Mouse (Mus musculus): ENCODE measurements at regions not wholly inside any gene's neighbourhood (a gene's known extent, or its start where the extent isn't known, plus 50 kb on each side); places are given as distances from the start of the nearest gene placed in this dataset.

DNA sequence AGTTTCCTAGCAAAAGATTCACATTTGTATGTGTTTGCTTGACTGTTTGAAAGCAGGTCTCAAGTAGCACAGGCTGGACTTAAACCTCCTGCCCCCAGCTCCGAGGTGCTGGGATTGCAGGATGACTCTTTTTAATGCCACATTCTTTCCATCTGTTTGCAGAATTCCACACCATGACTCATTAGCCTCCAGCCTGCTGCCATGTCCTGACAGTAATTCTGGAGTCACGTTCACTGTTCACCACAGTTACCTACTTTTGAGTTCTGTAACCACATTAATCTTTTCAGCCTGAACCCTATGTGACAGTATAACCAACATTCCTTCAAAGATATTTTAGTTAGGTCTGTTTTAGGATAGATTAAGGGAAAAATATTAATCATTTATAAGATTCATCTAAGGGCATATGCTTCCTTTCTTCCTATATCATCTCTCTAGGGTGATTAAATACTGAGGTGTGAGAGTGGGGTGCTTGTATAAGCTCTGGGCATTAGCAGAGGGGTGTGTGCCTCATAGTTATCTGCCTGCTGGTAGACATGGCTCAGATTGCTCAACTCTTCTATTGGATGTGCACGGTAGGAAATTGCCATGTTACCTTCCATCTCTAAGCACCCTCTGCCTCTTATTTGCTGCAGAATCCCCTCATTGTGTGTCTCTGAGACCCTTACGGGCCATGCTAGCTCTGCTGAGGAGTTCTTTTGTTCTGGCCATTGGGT is 105.3 kb upstream of the Kitl start:
- DNase-seq (ENCODE audit: low spot score), result no peak
- no peak overlapping the region for H3K9ac ChIP-seq (ENCODE audit: low read depth, low read length)
- WGBS, result 65% methylated on average over 4 of the region's 4 CpGs
- no peak overlapping the region for H3K27ac ChIP-seq (ENCODE audit: low read depth, low read length)
- no peaks in the 10 kb centered on the region; the same call in 1 of the 2 replicates for H3K4me1 ChIP-seq (replicated peaks; ENCODE audit: control insufficient read depth, insufficient read depth, low read length)
- H3K27me3 ChIP-seq (replicated peaks; ENCODE audit: control insufficient read depth, insufficient read depth, low read length), result no peaks in the 10 kb centered on the region
- no peak for ATAC-seq (replicated peaks; ENCODE audit: low FRiP score)
- H3K4me2 ChIP-seq, result no peak overlapping the region
- no peak overlapping the region for H3K4me3 ChIP-seq (ENCODE audit: low read depth, low read length)
- no peaks in the 10 kb centered on the region for H3K36me3 ChIP-seq (ENCODE audit: control insufficient read depth, insufficient read depth, low read length)
- no peaks in the 10 kb centered on the region for H3K9me3 ChIP-seq (ENCODE audit: control insufficient read depth, low read length)

DNA sequence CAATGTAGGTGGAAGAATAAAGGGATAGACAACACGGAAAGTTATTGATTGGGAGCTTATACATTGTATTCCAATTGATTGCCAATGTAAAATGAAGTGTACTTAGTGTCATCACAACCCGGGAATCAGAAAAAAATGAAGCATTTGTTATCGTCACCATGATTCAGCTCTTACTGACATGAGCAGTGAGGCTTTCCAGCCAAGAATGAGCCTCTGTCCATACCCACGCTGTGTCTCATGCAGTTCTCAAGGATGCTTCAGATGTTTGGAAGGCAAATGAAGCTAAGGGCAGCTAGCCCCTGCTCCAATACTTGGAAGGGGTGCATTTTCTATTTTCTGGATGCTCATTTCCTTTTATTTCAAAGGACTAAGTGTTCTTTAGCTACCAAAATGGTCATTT is 107.4 kb upstream of the Kitl start:
- no peak overlapping the region for H3K4me3 ChIP-seq (ENCODE audit: low read depth, low read length)
- H3K9ac ChIP-seq (ENCODE audit: low read depth, low read length), result no peak overlapping the region
- no peaks in the 10 kb centered on the region; the same call in 1 of the 2 replicates for H3K4me1 ChIP-seq (replicated peaks; ENCODE audit: control insufficient read depth, insufficient read depth, low read length)
- H3K9me3 ChIP-seq (ENCODE audit: control insufficient read depth, low read length), result no peaks in the 10 kb centered on the region
- no peak overlapping the region for H3K4me2 ChIP-seq
- ATAC-seq (replicated peaks; ENCODE audit: low FRiP score) (no peak), DNase-seq (ENCODE audit: low spot score) (no peak)
- H3K27ac ChIP-seq (ENCODE audit: low read depth, low read length), result no peak overlapping the region
- 79% methylated on average over 4 of the region's 4 CpGs for WGBS
- H3K36me3 ChIP-seq (ENCODE audit: control insufficient read depth, insufficient read depth, low read length), result no peaks in the 10 kb centered on the region
- no peaks in the 10 kb centered on the region for H3K27me3 ChIP-seq (replicated peaks; ENCODE audit: control insufficient read depth, insufficient read depth, low read length)

DNA sequence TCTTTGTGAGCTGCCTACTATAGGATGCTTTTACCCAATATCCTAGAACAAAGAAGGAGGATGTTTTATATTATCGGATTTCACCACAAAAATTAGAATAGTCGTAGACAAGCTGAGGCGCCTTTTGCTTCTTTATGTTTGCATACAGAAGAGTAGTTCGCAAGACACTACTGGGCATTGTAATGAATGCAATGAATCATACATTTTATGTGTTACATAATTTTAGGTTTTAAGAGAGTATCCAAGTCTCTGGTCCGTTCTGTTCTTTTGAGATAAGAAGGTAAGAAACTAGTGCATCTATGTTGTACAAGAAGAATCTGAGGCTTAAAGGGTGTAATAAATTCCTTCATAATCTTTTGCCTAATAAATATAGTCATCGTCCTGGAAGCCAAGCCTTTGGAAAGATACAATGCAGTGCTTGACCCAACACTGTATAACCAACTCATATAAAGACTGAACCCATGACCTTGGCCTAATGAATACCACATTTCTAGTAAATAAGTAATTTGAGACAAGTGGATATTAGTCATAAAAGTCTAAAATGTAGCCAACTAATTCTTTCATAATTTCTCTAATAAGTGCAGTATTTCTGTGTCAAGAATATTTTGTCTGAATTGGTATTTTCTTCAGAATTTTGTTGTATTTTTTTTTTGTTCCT is 108.5 kb upstream of the Kitl start:
- 83% methylated on average over 6 of the region's 6 CpGs for WGBS
- no peak overlapping the region for H3K27ac ChIP-seq (ENCODE audit: low read depth, low read length)
- H3K4me2 ChIP-seq, result no peak overlapping the region
- no peaks in the 10 kb centered on the region for H3K4me1 ChIP-seq (replicated peaks; ENCODE audit: control insufficient read depth, insufficient read depth, low read length)
- no peaks in the 10 kb centered on the region for H3K9me3 ChIP-seq (ENCODE audit: control insufficient read depth, low read length)
- no peaks in the 10 kb centered on the region for H3K36me3 ChIP-seq (ENCODE audit: control insufficient read depth, insufficient read depth, low read length)
- no peaks in the 10 kb centered on the region for H3K27me3 ChIP-seq (replicated peaks; ENCODE audit: control insufficient read depth, insufficient read depth, low read length)
- no peak overlapping the region for H3K9ac ChIP-seq (ENCODE audit: low read depth, low read length)
- no peak for ATAC-seq (replicated peaks; ENCODE audit: low FRiP score)
- no peak for DNase-seq (ENCODE audit: low spot score)
- no peak overlapping the region for H3K4me3 ChIP-seq (ENCODE audit: low read depth, low read length)

DNA sequence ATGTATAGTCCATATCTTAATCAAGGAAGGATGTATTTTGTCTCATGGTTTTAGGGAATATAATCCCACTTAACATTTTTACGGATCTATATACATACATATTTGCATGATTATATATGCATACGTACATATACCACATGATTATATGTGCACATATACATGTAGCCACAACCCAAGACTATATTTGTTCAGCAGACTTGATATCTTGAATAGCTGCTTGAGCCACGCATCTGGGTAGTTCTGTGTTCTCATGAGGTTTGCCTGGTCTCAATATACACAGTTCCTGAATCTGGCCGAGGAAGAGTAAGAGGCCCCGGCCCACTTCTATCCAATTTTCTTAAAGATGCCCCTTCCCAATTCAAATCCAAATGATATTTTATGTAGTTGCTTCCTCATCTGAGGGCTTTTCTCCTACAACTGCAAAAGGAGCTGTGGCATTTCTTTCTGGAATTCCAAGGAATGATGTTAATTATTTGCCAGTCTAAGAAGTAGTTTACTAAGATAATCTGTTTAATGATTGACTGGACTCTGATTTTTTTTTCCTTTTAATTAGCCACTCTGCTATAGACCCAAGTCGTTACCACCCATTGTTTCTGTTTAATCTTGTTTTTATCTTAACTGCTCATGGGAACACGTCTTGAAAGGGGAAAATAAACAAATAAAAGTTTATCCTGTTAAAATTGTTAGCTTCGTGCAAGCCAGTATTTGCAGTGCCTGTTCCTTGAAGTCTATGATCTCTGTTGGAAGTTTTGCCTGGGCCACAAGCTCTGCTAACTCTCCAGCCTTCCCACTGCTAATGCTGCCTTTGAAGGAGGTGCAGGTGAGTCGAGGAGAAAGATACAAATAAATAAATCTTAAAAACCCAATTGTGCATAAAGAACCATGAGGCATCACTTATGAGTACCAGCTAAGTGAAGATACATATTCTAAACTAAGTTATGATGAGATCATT is 112.9 kb upstream of the Kitl start:
- DNase-seq (ENCODE audit: low spot score) (no peak), ATAC-seq (replicated peaks; ENCODE audit: low FRiP score) (no peak)
- H3K9me3 ChIP-seq (ENCODE audit: control insufficient read depth, low read length), result no peaks in the 10 kb centered on the region
- no peak overlapping the region for H3K27ac ChIP-seq (ENCODE audit: low read depth, low read length)
- no peaks in the 10 kb centered on the region for H3K4me1 ChIP-seq (replicated peaks; ENCODE audit: control insufficient read depth, insufficient read depth, low read length)
- H3K9ac ChIP-seq (ENCODE audit: low read depth, low read length), result no peak overlapping the region
- 66% methylated on average over 9 of the region's 9 CpGs for WGBS
- no peak overlapping the region for H3K4me2 ChIP-seq
- no peaks in the 10 kb centered on the region for H3K36me3 ChIP-seq (ENCODE audit: control insufficient read depth, insufficient read depth, low read length)
- no peak overlapping the region for H3K4me3 ChIP-seq (ENCODE audit: low read depth, low read length)
- H3K27me3 ChIP-seq (replicated peaks; ENCODE audit: control insufficient read depth, insufficient read depth, low read length), result no peaks in the 10 kb centered on the region

DNA sequence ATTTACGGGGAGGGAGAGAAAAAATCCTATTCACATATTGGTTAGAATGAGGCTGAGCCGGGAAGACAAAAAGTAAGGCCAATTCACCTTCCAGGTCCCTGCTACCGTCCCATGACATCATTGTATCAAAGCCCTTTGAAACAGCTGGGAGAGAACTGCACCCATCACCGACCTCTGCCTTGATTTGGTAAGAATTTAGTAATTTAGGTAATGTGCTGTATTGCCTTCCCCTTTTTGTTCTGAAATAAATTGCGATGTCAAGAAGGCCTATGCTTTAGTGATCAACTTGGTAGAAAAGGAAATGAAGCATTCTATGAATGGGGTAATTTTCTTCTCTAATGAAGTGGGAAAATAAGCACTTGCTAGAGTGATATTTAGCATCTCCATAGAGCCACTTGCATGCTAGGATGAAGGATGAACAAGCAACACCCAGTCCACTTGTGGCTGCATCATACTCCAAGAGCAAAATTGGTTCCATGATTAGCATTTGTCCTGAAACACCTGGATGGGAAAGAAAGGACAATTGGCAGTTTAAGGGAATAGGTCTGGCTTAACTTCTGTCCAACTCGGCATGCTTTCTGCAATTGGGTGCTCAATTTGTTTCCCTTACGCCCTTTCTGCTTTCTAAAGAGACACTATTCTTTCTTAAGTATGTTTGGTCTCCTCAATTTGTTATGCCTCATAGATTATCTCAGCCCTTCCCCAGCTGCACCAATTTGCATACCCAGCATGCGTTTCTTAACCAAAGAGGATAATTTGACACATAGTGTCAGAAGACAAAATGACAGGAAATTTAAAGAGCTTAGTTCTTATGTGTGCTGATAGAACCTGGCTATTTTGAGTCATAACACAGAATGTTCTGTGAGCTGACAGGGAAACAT is 114.2 kb upstream of the Kitl start:
- Histone ChIP-seq H3K27me3 (replicated peaks; ENCODE audit: control insufficient read depth, insufficient read depth, low read length) (no peaks in the 10 kb centered on the region), H3K36me3 (ENCODE audit: control insufficient read depth, insufficient read depth, low read length) (no peaks in the 10 kb centered on the region), H3K4me3 (ENCODE audit: low read depth, low read length) (no peak overlapping the region), H3K4me1 (replicated peaks; ENCODE audit: control insufficient read depth, insufficient read depth, low read length) (no peaks in the 10 kb centered on the region), H3K9me3 (ENCODE audit: control insufficient read depth, low read length) (no peaks in the 10 kb centered on the region), H3K9ac (ENCODE audit: low read depth, low read length) (no peak overlapping the region), H3K27ac (ENCODE audit: low read depth, low read length) (no peak overlapping the region), H3K4me2 (no peak overlapping the region)
- no peak for ATAC-seq (replicated peaks; ENCODE audit: low FRiP score)
- 81% methylated on average over 8 of the region's 8 CpGs for WGBS
- no peak for DNase-seq (ENCODE audit: low spot score)

DNA sequence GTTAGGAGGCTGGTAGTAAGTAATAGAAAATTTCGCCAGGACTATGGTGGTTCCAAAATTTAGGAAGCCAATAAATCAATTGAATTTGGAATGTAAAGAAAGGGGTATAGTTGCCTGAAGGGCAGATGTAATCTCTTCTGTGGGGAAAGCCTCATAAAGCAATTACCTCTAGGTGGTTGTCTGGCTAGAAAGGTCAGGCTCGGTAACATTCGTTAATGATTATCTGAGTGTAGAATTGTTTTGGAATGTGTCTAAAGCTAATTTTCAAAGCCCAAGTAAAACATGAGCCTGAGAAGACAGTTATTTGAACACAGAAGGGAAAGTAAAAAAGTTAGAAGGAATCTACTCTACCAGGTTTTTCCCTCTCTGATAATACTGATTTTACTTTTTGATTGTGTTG is 121.4 kb upstream of the Kitl start:
- Histone ChIP-seq H3K36me3 (ENCODE audit: control insufficient read depth, insufficient read depth, low read length) (no peaks in the 10 kb centered on the region), H3K4me1 (replicated peaks; ENCODE audit: control insufficient read depth, insufficient read depth, low read length) (no peaks in the 10 kb centered on the region; the same call in 1 of the 2 replicates), H3K9ac (ENCODE audit: low read depth, low read length) (no peak overlapping the region), H3K27me3 (replicated peaks; ENCODE audit: control insufficient read depth, insufficient read depth, low read length) (no peaks in the 10 kb centered on the region), H3K27ac (ENCODE audit: low read depth, low read length) (no peak overlapping the region), H3K4me2 (no peak overlapping the region), H3K4me3 (ENCODE audit: low read depth, low read length) (no peak overlapping the region), H3K9me3 (ENCODE audit: control insufficient read depth, low read length) (no peaks in the 10 kb centered on the region)
- ATAC-seq (replicated peaks; ENCODE audit: low FRiP score), result no peak
- DNase-seq (ENCODE audit: low spot score), result no peak
- whole genome bisulfite sequencing, result 56% methylated on average over 3 of the region's 3 CpGs

DNA sequence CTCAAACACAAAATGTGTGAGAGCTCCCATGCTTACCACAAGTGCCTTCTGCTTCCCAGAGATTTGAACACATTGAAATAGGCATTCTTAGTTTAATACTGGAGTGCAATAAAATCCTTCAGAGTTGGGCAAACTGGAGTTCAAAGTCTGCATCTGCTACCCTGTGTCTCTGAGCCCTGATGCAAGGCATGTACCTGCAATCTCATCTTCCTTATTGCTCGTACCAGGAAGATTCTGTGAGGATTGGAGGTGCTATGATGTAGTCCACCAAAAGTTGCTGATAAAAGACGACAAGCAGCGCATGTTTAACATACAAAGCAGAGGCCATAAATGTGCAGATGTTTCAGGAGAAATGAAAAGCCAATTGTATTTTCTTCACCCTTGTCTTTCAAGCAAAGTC is 123.5 kb upstream of the Kitl start:
- H3K27me3 ChIP-seq (replicated peaks; ENCODE audit: control insufficient read depth, insufficient read depth, low read length), result no peaks in the 10 kb centered on the region
- no peak overlapping the region for H3K9ac ChIP-seq (ENCODE audit: low read depth, low read length)
- H3K36me3 ChIP-seq (ENCODE audit: control insufficient read depth, insufficient read depth, low read length), result no peaks in the 10 kb centered on the region
- no peak for ATAC-seq (replicated peaks; ENCODE audit: low FRiP score)
- WGBS, result 80% methylated on average over 3 of the region's 3 CpGs
- no peaks in the 10 kb centered on the region for H3K9me3 ChIP-seq (ENCODE audit: control insufficient read depth, low read length)
- no peaks in the 10 kb centered on the region; the same call in 1 of the 2 replicates for H3K4me1 ChIP-seq (replicated peaks; ENCODE audit: control insufficient read depth, insufficient read depth, low read length)
- H3K4me3 ChIP-seq (ENCODE audit: low read depth, low read length), result no peak overlapping the region
- H3K27ac ChIP-seq (ENCODE audit: low read depth, low read length), result no peak overlapping the region
- H3K4me2 ChIP-seq, result no peak overlapping the region
- DNase-seq (ENCODE audit: low spot score), result no peak

DNA sequence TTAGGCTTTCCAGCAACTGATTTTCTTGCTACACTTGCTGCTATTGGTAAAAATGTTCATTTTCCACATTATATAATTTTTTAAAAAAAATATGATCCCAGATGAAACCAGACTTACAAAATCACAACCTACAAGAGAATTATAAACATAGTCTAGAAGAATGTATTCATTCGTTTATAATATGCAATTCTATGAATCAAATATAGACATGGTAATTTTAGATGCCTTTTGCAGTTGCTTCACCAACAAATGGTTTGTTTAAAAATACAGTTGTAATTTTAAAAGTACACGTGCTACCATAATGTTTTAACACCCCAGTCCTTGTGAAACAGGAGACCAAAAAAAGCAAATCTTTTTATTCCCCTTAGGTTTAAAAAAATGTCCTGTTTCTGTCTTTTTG is 122.4 kb upstream of the Csl start:
- H3K36me3 ChIP-seq (ENCODE audit: control insufficient read depth, insufficient read depth, low read length), result no peaks in the 10 kb centered on the region
- no peaks in the 10 kb centered on the region for H3K9me3 ChIP-seq (ENCODE audit: control insufficient read depth, low read length)
- no peak overlapping the region for H3K27ac ChIP-seq (ENCODE audit: low read depth, low read length)
- 81% methylated on average over 2 of the region's 2 CpGs for WGBS
- H3K9ac ChIP-seq (ENCODE audit: low read depth, low read length), result no peak overlapping the region
- DNase-seq (ENCODE audit: low spot score), result no peak
- H3K4me1 ChIP-seq (replicated peaks; ENCODE audit: control insufficient read depth, insufficient read depth, low read length), result no peaks in the 10 kb centered on the region
- no peaks in the 10 kb centered on the region for H3K27me3 ChIP-seq (replicated peaks; ENCODE audit: control insufficient read depth, insufficient read depth, low read length)
- no peak overlapping the region for H3K4me2 ChIP-seq
- ATAC-seq (replicated peaks; ENCODE audit: low FRiP score), result no peak
- H3K4me3 ChIP-seq (ENCODE audit: low read depth, low read length), result no peak overlapping the region
